Mouse (Mus musculus) cerebellum, adult 11-12 months (tissue): Measurements from ENCODE around the gene 3110082I17Rik.
A peak's percentile ranks its signal among the peaks of the same experiment; 100 is the strongest.

ENCODE experiments used
- DNase-seq: peaks from one replicate; pipeline ENCODE4 v3.0.0; 2022

3110082I17Rik gene

GRCm38 (mm10) chr5:139449926-139450325 lies 10.4 kb downstream of the 3110082I17Rik start:
- no peak for DNase-seq

GRCm38 (mm10) chr5:139449161-139449791 lies 11.1 kb downstream of the 3110082I17Rik start:
- peak; percentile 65 for DNase-seq

DNA sequence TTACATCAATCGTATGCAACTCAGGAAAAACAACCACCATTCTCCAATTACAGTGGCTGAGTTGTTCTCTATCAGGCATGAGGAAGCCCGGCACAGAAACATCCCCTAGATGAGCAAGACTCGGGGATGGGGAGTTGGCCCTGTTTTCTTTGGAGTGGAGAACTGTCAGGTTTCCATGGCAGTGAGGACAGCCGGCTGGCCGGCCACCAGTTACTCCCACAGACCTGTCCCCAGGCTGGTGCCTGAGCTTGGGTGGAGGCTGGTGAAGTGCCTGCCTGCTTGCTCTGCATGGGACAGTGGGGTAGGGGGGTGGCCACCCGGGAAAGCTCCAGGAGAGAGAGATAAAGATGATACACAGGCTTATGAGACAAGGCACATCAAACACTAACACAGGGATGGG lies 12.3 kb downstream of the 3110082I17Rik start:
- no peak for DNase-seq

- no peak for DNase-seq
Observed at GRCm38 (mm10) chr5:139445258-139445657, 15.1 kb downstream of the 3110082I17Rik start.

GRCm38 (mm10) chr5:139442962-139443361 lies 17.4 kb downstream of the 3110082I17Rik start:
- DNase-seq = no peak

- peak; percentile 51 for DNase-seq
Observed at GRCm38 (mm10) chr5:139442428-139442827, 17.9 kb downstream of the 3110082I17Rik start.

DNA sequence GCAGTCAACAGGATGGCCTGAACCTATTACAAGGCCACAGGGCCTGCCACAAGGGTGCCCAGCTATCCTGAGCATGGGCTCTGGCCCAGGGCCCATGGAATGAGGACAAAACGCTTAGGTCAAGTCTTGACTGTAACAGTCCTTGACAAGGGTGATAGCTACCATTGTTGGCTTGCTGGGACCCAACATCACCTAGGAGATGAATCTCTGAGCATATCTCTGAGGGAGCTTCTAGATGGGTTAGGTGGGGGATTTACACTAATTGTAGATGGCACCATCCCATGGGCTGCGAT lies 18.7 kb downstream of the 3110082I17Rik start:
- DNase-seq = no peak

DNA sequence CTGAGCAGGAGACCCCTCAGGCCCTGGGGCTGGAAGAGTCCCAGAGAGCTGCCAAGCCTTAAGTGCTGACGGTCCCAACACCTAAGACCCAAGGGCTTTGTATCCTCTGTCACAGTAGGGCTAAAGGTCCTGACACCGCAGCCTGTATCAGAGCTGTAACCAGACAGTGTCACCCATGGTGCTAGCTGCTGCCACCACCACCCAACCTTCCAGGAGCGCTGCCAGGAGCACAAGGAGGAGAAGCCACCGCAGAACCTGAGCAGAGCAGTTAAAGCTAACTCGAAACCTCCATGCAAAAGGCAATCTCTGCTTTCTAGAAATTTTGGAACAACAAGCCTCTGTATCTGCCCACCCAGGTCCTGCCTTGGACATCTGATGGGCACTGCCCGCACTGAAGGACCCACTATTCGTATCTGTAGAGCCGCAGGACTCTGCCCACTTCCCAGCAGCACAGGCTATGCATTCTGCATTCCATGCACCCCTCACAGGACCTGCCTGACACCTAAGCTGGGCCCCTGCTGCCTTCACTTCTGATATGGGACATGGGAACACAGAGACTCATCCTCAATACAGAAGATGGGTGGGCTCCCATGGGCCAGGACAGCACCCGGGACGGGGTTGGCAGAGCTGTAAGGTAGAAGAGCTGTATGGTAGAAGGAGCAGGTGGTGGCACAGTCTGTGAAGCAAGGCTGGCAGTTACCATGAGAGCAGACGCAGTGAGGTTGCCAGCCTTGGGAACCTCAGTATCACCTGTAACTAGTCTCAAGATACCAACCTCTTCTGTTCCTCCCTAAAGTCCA lies 19.2 kb downstream of the 3110082I17Rik start:
- peak; percentile 52 for DNase-seq

- peak; percentile 57 for DNase-seq
Observed at GRCm38 (mm10) chr5:139440451-139440850, 19.9 kb downstream of the 3110082I17Rik start.

DNA sequence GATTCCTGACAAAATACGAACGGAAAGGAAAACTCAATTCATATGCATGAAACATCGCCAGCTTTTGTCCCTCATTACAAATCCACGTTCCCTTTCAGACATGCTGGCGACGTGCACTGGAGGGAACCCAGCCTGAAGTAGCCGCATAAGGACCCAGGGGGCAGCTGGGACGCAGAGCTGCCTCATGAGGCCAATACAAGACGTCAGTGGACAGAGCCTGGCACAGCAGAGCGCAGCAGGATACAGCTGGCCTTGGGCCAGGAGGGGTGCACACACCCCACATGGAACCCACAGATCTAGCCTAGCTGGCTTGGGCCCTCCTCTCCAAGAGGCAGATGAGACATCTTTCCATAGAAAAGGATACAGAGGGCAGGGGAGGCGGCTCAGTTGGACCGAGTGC lies 21.9 kb downstream of the 3110082I17Rik start:
- no peak for DNase-seq

GRCm38 (mm10) chr5:139437769-139438168 lies 22.6 kb downstream of the 3110082I17Rik start:
- DNase-seq = no peak

GRCm38 (mm10) chr5:139434940-139435339 lies 25.4 kb downstream of the 3110082I17Rik start:
- no peak for DNase-seq

GRCm38 (mm10) chr5:139433842-139434568 lies 26.3 kb downstream of the 3110082I17Rik start:
- DNase-seq = no peak

DNA sequence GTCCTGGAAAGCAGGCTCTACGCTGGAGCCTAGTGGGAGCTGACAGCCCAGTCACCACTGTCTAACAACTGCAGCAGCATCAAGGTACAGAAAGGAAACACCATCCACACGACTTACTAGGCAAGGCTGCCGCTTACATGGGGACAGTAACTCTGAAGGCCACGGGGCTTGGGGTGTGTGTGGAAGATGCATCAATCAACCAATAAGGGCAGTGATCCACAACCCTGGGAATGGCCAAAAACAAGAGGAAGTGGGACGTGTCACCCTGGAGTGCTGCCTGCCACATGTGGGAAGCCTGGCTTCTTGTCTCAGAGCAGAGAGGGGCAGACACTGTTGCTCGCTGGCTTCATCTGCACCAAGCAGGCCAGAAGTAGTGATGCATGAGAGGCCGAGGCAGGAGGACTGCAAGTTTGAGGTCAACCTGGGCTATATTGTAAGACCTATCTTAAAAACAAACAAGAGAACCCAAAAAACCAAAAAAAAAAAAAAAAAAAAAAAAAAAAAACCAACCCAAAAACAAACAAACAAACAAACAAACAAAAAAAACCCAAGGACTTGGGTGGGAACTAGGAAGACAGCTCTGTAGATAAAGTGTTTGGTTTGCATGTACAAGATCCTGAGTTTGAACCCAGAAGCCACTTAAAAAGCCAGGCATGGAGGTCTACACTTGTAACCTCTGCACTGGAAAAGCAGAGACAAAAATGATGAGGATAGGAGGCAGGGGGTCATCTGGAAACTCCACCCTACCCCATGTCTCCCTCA lies 27.4 kb downstream of the 3110082I17Rik start:
- DNase-seq = no peak

DNA sequence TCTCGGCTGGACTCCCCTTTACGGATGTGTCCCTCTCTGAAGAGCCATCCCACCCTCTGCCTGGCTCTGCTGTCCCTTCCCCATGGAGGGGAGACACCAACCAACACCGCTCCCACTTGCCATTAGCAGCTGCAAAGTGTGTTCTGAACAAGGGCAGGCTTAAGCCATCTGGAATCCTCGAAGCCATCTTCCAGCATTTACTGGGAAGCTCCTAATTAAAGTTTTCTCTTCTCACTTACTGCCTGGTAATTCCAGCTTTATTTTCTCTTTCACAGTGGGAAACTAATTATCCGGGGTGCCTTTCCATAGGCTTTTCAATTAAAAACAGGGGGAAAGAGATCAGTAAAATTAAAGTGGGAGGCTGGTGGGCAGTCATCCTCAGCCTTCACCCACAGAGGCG lies 28.0 kb downstream of the 3110082I17Rik start:
- DNase-seq = no peak

- DNase-seq = no peak
Observed at GRCm38 (mm10) chr5:139429818-139430341, 30.4 kb downstream of the 3110082I17Rik start.

DNA sequence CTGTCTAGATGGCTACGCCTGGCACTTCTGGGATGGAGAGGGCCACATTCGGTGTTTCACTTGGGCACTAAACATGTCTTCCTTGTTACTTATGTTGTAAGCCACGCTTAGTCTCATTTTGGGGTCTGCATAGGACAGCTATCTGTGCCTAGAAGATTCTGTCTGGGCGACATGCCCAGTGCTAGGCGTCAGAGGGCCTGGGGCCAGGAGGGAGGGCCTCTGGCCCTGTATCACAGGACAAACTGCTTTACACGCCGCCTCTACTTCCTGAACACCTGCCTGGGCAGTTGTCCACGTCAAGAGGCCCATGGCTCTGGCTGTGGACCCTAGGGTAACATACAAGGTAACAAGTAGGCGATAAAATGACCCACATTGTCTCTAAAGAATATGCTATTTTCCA lies 32.3 kb downstream of the 3110082I17Rik start:
- peak; percentile 51 for DNase-seq

- DNase-seq = no peak
Observed at GRCm38 (mm10) chr5:139427001-139427400, 33.3 kb downstream of the 3110082I17Rik start.

DNA sequence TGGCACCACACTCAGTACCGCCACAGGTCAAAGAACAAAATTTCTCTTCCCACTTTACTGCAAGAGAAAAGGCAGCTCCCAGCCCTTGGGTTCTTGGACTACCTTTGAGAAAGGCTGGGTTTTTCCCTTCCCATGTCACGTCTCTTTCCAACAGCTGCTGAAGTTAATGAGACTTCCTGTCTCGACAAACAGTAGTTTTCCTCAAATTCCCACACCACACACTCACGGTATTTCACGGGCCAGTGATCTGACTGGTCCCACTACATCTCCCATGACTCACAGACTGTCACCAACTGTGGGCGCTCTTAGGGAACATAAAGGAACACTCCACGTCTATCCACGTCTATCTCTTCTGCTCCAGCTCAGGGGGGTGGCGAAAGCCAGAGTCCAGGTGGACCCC lies 35.1 kb downstream of the 3110082I17Rik start:
- no peak for DNase-seq

DNA sequence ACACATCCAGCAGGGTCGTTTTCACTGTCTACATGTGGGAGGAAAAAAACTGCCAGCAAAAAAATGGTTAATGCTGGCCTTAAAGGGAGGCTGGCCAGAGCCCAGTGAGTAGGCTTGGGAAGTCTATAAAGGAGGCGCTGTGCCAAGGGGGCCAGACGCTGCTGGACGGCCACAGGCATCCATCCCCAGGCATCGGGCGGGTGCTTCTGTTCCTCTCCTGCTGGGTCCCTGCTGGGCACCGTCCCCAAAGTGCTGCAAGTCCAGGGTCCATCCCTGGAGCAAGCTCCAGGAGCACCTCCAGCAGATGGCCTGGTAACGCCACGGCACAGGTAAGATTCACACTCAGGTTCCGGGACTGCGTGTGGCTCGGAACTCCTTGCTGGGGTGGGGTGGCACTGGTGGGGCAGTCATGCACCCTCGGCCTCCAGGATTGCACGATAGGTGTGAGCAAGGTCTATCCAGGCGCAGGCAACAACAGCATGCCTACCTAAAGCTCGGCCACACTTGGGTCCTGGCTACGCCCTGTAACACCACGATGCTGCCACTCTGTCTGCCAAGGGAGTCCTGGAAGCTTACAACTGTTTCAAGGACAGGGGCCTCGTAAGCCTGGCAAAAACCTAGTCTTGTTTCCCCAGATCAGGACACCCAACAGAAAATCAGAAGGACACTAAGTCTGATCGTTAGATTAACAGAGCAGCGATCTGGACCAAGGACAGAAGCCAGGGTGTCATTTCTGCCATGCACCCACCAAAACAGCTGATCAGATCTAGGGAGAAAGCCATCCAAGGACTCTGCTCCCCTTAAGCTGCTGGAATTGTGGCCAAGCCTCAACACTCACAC lies 37.1 kb downstream of the 3110082I17Rik start, which contains the start of gene Gper1:
Gene Gper1 (plus strand): TSS at position 126 of the 840 bp plus-strand sequence.
- peak; percentile 76 for DNase-seq

- DNase-seq = no peak
Observed at GRCm38 (mm10) chr5:139418633-139419032, 41.7 kb downstream of the 3110082I17Rik start.

DNA sequence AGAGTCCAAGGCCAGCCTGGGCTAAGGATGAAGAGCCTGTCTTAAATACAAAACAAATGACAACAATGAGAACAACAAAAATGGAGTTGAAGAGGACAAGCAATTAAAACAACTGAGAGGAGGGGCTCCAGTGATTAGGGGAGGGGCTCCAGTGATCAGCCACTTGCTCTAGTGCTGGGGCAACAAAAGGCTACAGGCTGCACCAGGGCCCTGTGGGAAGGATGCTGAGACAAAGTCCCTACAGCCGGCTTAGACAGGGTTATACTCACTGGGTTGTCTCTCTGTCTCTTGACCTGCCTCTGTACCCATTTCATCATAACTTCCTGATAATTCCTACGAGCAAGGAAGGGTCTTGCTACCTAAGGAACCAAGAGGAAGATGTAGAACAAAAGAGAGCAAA lies 42.2 kb downstream of the 3110082I17Rik start:
- no peak for DNase-seq
